Mouse (Mus musculus): ENCODE measurements around the gene Gm9602. TPM values are rescaled to one million over a fixed set of nuclear protein-coding genes. Genes with fewer than 3 reads are reported as not detected.
"Not testable (repeated sequence)": the region's sequence is repeated elsewhere in the genome, so short reads cannot be mapped to it uniquely, and the experiment has no call there.

Gene Gm9602
- polyA plus RNA-seq (2015; fragmentation: Nextera tagmentation; extraction: Ambion mirVana): not detected in 2 replicates

- not testable (repeated sequence) for H3K4me3 ChIP-seq (ENCODE audit: low read depth, low read length); H3K9ac ChIP-seq (ENCODE audit: low read depth, low read length); H3K4me1 ChIP-seq (ENCODE audit: control insufficient read depth, low read depth, low read length); H3K9me3 ChIP-seq (replicated peaks; ENCODE audit: control insufficient read depth, low read length); H3K27ac ChIP-seq (ENCODE audit: low read length); H3K4me2 ChIP-seq (ENCODE audit: low read depth, low read length); H3K36me3 ChIP-seq (ENCODE audit: control insufficient read depth, insufficient read depth); ATAC-seq (ENCODE audit: low read depth); H3K27me3 ChIP-seq (ENCODE audit: control insufficient read depth, insufficient read depth, low read depth, low read length)
- no CpG with 5 or more reads among the region's 2 CpGs for WGBS (ENCODE audit: insufficient replicate concordance)
Measured at GRCm38 (mm10) chr14:4776037-4776436, at the start of gene Gm9602. Gene Gm9602 (plus strand): TSS chr14:4776337.

- H3K9me3 ChIP-seq (replicated peaks; ENCODE audit: control insufficient read depth, low read length); H3K27me3 ChIP-seq (ENCODE audit: control insufficient read depth, insufficient read depth, low read depth, low read length); ATAC-seq (ENCODE audit: low read depth); H3K27ac ChIP-seq (ENCODE audit: low read length); H3K4me3 ChIP-seq (ENCODE audit: low read depth, low read length); H3K4me1 ChIP-seq (ENCODE audit: control insufficient read depth, low read depth, low read length); H3K36me3 ChIP-seq (ENCODE audit: control insufficient read depth, insufficient read depth); H3K4me2 ChIP-seq (ENCODE audit: low read depth, low read length); H3K9ac ChIP-seq (ENCODE audit: low read depth, low read length): not testable (repeated sequence)
- 52% methylated on average over 6 of the region's 6 CpGs for WGBS (ENCODE audit: insufficient replicate concordance)
Measured at GRCm38 (mm10) chr14:4806421-4806820, 30.3 kb downstream of the Gm9602 start.

GRCm38 (mm10) chr14:4821950-4822349 is 45.8 kb downstream of the Gm9602 start:
- not testable (repeated sequence) for H3K4me1 ChIP-seq (ENCODE audit: control insufficient read depth, low read depth, low read length); H3K4me3 ChIP-seq (ENCODE audit: low read depth, low read length); ATAC-seq (ENCODE audit: low read depth); H3K4me2 ChIP-seq (ENCODE audit: low read depth, low read length); H3K27ac ChIP-seq (ENCODE audit: low read length); H3K9me3 ChIP-seq (replicated peaks; ENCODE audit: control insufficient read depth, low read length); H3K9ac ChIP-seq (ENCODE audit: low read depth, low read length); H3K27me3 ChIP-seq (ENCODE audit: control insufficient read depth, insufficient read depth, low read depth, low read length); H3K36me3 ChIP-seq (ENCODE audit: control insufficient read depth, insufficient read depth)
- 75% methylated on average over 4 of the region's 7 CpGs for WGBS (ENCODE audit: insufficient replicate concordance)

Other genes starting within 250 kb of the Gm9602 start
- gene Gm3047, start 220.9 kb upstream of the Gm9602 start, polyA plus RNA-seq (2015; fragmentation: Nextera tagmentation; extraction: Ambion mirVana): not detected in 2 replicates
- not detected in 2 replicates for gene Gm8159, start 144.0 kb upstream of the Gm9602 start, polyA plus RNA-seq (2015; fragmentation: Nextera tagmentation; extraction: Ambion mirVana)
- gene Gm3239, start 112.1 kb upstream of the Gm9602 start, polyA plus RNA-seq (2015; fragmentation: Nextera tagmentation; extraction: Ambion mirVana): not detected in 2 replicates
- gene Gm7876, start 67.1 kb upstream of the Gm9602 start, polyA plus RNA-seq (2015; fragmentation: Nextera tagmentation; extraction: Ambion mirVana): not detected in 2 replicates
- gene Gm3252, start 49.6 kb upstream of the Gm9602 start, polyA plus RNA-seq (2015; fragmentation: Nextera tagmentation; extraction: Ambion mirVana): not detected in 2 replicates
- not detected in 2 replicates for gene Gm3269, start 61.8 kb downstream of the Gm9602 start, polyA plus RNA-seq (2015; fragmentation: Nextera tagmentation; extraction: Ambion mirVana)
- not detected in 2 replicates for gene Gm3264, start 79.2 kb downstream of the Gm9602 start, polyA plus RNA-seq (2015; fragmentation: Nextera tagmentation; extraction: Ambion mirVana)
- gene Gm3278, start 116.1 kb downstream of the Gm9602 start, polyA plus RNA-seq (2015; fragmentation: Nextera tagmentation; extraction: Ambion mirVana): not detected in 2 replicates
- gene Gm8297, start 207.6 kb downstream of the Gm9602 start, polyA plus RNA-seq (2015; fragmentation: Nextera tagmentation; extraction: Ambion mirVana): not detected in 2 replicates
- not detected in 2 replicates for gene Gm3298, start 239.6 kb downstream of the Gm9602 start, polyA plus RNA-seq (2015; fragmentation: Nextera tagmentation; extraction: Ambion mirVana)

Data from liver, embryonic 16.5 days (tissue).